Mouse (Mus musculus) heart, postnatal 14 days (tissue): ENCODE measurements around the gene Zcchc12. TPM values are rescaled to one million over a fixed set of nuclear protein-coding genes. Genes with fewer than 3 reads are reported as not detected.

Experiments
- total RNA-seq, 2 experiments: library from RNA; stranded (reverse); gene quantifications; 2 replicates each; pipeline ENCODE4 v1.2.3; 2021

Zcchc12 gene
- total RNA-seq, 2 experiments from 2014 or later, result 0.17 TPM

Other genes starting within 250 kb of the Zcchc12 start
- gene Il13ra1, start 83.8 kb upstream of the Zcchc12 start, total RNA-seq, result 10 to 100 TPM; 38.0 to 45.0 TPM
- gene Lonrf3, start 132.4 kb downstream of the Zcchc12 start, total RNA-seq, result 1 to 10 TPM; 1.7 to 1.8 TPM
- not detected for gene Gm6268, start 205.4 kb downstream of the Zcchc12 start, total RNA-seq